Mouse (Mus musculus) embryonic facial prominence, embryonic 14.5 days (tissue): ENCODE measurements around the gene Rab25. TPM values are rescaled to one million over a fixed set of nuclear protein-coding genes. Genes with fewer than 3 reads are reported as not detected.
A peak's percentile ranks its signal among the peaks of the same experiment; 100 is the strongest.

Experiments used
- ATAC-seq: fragments of 200-750 bp; cut with Nextera tagmentation; 2 replicates; pipeline ENCODE4 v1.8.0; 2017; ENCODE audit warnings: low read depth, moderate number of reproducible peaks, moderate TSS enrichment
- DNase-seq: peaks from one replicate; pipeline ENCODE4 v3.0.0-alpha.2; 2015; ENCODE audit warnings: low spot score
- H3K27ac ChIP-seq: fragments of 300-500 bp; sonication (generic); replicated peaks from 2 replicates; pipeline ENCODE4 v1.5.1; 2014; ENCODE audit warnings: low read depth, mild to moderate bottlenecking, low read length, moderate library complexity
- H3K27me3 ChIP-seq: fragments of 300-500 bp; sonication (generic); replicated peaks from 2 replicates; pipeline ENCODE4 v1.6.1; 2014; ENCODE audit warnings: low read length; ENCODE audit not compliant: control insufficient read depth, insufficient read depth
- H3K36me3 ChIP-seq: fragments of 300-500 bp; sonication (generic); 2 replicates; pipeline ENCODE4 v1.6.1; 2014; ENCODE audit warnings: low read length, mixed read lengths; ENCODE audit not compliant: control insufficient read depth, insufficient read depth
- H3K4me1 ChIP-seq: fragments of 300-500 bp; sonication (generic); 2 replicates; pipeline ENCODE4 v1.6.1; 2014; ENCODE audit warnings: antibody characterized with exemption, low read length; ENCODE audit not compliant: control insufficient read depth, insufficient read depth
- H3K4me2 ChIP-seq: fragments of 300-500 bp; sonication (generic); 2 replicates; pipeline ENCODE4 v1.6.1; 2014; ENCODE audit warnings: low read depth, mild to moderate bottlenecking, low read length, moderate library complexity, mixed read lengths
- H3K4me3 ChIP-seq: fragments of 300-500 bp; sonication (generic); 2 replicates; pipeline ENCODE4 v1.5.1; 2014; ENCODE audit warnings: low read depth, mild to moderate bottlenecking, low read length
- H3K9ac ChIP-seq: fragments of 300-500 bp; sonication (generic); 2 replicates; pipeline ENCODE4 v1.6.1; 2014; ENCODE audit warnings: low read depth, mild to moderate bottlenecking, low read length, moderate library complexity, mixed read lengths
- H3K9me3 ChIP-seq: fragments of 300-500 bp; sonication (generic); 2 replicates; pipeline ENCODE4 v1.6.1; 2016; ENCODE audit warnings: low read length; ENCODE audit not compliant: control insufficient read depth
- WGBS: fragments of 180-500 bp; shearing (Covaris S2); extraction: QIAGEN DNeasy Blood & Tissue Kit; methylation state at CpG from one replicate; pipeline ENCODE4 v1.1.7; 2014; 5-methylcytosine and 5-hydroxymethylcytosine counted together
- polyA plus RNA-seq: library from polyadenylated mRNA; unstranded; fragments of >200 nt; fragmentation: Nextera tagmentation; extraction: Ambion mirVana; gene quantifications from 2 replicates; pipeline ENCODE4 v1.2.1, GENCODE M21; 2014

The Rab25 gene
- polyA plus RNA-seq, 1 experiment from 2014 or later = 38.0 TPM

GRCm38 (mm10) chr3:88527565-88527964 is 20.5 kb downstream of the Rab25 start:
- Histone ChIP-seq H3K9ac (peak overlapping the region; percentile 49), H3K4me3 (peak overlapping the region; percentile 4; the same call in 1 of the 2 replicates), H3K9me3 (no peaks in the 10 kb centered on the region), H3K4me1 (peaks cover 19% of the 10 kb centered on the region), H3K27ac (peak overlapping the region; percentile 56), H3K36me3 (peaks cover 28% of the 10 kb centered on the region), H3K4me2 (peak overlapping the region; percentile 29), H3K27me3 (no peaks in the 10 kb centered on the region)
- peak; percentile 78 for DNase-seq
- ATAC-seq = peak; percentile 7; the same call in 1 of the 2 replicates
- WGBS = 23% methylated on average over 8 of the region's 8 CpGs

- peak overlapping the region; percentile 56; the same call in 1 of the 2 replicates for H3K27ac ChIP-seq
- H3K36me3 ChIP-seq = peaks cover 29% of the 10 kb centered on the region
- no peaks in the 10 kb centered on the region for H3K9me3 ChIP-seq
- WGBS = 31% methylated on average over 17 of the region's 17 CpGs
- no peak overlapping the region for H3K4me3 ChIP-seq
- 0 out of 2 replicates have a peak overlapping the region, but pooled peaks have one; percentile 0 for H3K9ac ChIP-seq
- no peaks in the 10 kb centered on the region for H3K27me3 ChIP-seq
- peak; percentile 94 for DNase-seq
- H3K4me1 ChIP-seq = peaks cover 19% of the 10 kb centered on the region
- ATAC-seq = peak; percentile 70
- H3K4me2 ChIP-seq = peak overlapping the region; percentile 13; the same call in 1 of the 2 replicates
These were observed 21.7 kb downstream of the Rab25 start for GRCm38 (mm10) chr3:88526157-88527131.

GRCm38 (mm10) chr3:88525021-88525420 is 23.1 kb downstream of the Rab25 start:
- ATAC-seq = no peak
- Histone ChIP-seq H3K9ac (no peak overlapping the region), H3K27me3 (no peaks in the 10 kb centered on the region), H3K27ac (no peak overlapping the region), H3K36me3 (peaks cover 29% of the 10 kb centered on the region), H3K4me1 (peaks cover 17% of the 10 kb centered on the region), H3K4me2 (no peak overlapping the region; the same call in 1 of the 2 replicates), H3K9me3 (no peaks in the 10 kb centered on the region), H3K4me3 (no peak overlapping the region)
- DNase-seq = no peak
- 76% methylated on average over 5 of the region's 5 CpGs for WGBS

GRCm38 (mm10) chr3:88523027-88523426 is 25.1 kb downstream of the Rab25 start:
- no peak for ATAC-seq
- DNase-seq = no peak
- Histone ChIP-seq H3K36me3 (peaks cover 29% of the 10 kb centered on the region), H3K4me3 (no peak overlapping the region), H3K27ac (no peak overlapping the region), H3K27me3 (no peaks in the 10 kb centered on the region), H3K4me1 (peaks cover 10% of the 10 kb centered on the region), H3K9ac (no peak overlapping the region), H3K9me3 (no peaks in the 10 kb centered on the region), H3K4me2 (no peak overlapping the region)
- WGBS = 82% methylated on average over 8 of the region's 8 CpGs

GRCm38 (mm10) chr3:88521803-88522331 is 26.2 kb downstream of the Rab25 start:
- H3K9me3 ChIP-seq = no peaks in the 10 kb centered on the region
- WGBS = 29% methylated on average over 9 of the region's 9 CpGs
- no peak overlapping the region for H3K4me3 ChIP-seq
- DNase-seq (peak; percentile 74), ATAC-seq (peak; percentile 41)
- peaks cover 4% of the 10 kb centered on the region for H3K4me1 ChIP-seq
- H3K9ac ChIP-seq = no peak overlapping the region
- H3K27ac ChIP-seq = no peak overlapping the region
- H3K4me2 ChIP-seq = no peak overlapping the region
- H3K36me3 ChIP-seq = peaks cover 29% of the 10 kb centered on the region
- no peaks in the 10 kb centered on the region for H3K27me3 ChIP-seq

DNA sequence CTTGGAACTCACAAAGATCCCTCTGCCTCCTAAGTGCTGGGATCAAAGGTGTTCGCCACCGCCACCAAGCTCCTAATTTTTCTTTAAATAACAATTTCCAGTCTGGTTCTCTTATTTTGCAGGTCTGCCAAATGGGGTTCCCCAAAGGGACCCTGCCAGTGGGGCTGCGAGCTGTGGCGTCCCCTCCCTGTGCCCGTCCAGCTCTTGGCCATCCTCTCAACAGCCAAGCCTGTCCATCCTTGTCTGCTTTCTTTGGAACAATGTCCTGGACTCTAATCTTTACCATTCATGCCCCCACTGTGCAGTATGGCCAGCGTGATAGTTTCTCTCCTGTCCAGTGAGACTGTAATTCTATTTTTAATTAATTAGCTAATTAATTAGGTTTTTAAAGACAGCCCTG is 26.9 kb downstream of the Rab25 start:
- H3K36me3 ChIP-seq = peaks cover 29% of the 10 kb centered on the region
- 87% methylated on average over 6 of the region's 6 CpGs for WGBS
- ATAC-seq (no peak), DNase-seq (no peak)
- no peak overlapping the region for H3K4me3 ChIP-seq
- H3K27me3 ChIP-seq = no peaks in the 10 kb centered on the region
- no peak overlapping the region for H3K27ac ChIP-seq
- no peak overlapping the region for H3K4me2 ChIP-seq
- H3K9me3 ChIP-seq = no peaks in the 10 kb centered on the region
- H3K9ac ChIP-seq = no peak overlapping the region
- H3K4me1 ChIP-seq = no peaks in the 10 kb centered on the region

DNA sequence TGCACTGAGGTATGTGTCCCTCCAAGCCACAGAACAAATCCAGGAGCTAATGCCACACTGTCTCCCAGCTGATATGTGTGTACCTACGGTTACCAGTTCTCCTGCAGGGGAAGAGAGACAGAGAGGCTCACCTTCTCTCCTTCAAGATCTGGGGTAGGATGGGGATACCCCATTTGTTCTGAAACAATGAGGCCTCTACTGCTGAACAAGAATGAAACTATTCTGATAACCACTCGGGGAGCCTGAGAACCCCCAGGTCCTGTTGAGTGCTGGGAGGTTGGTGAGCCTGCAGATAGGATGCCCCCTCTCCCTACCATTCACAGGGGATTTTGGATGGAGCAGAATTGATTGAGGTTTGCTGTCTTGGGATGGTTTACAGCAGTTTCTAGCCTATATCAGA is 28.0 kb downstream of the Rab25 start:
- peaks cover 25% of the 10 kb centered on the region for H3K36me3 ChIP-seq
- H3K4me3 ChIP-seq = no peak overlapping the region
- no peaks in the 10 kb centered on the region for H3K9me3 ChIP-seq
- H3K27ac ChIP-seq = no peak overlapping the region
- WGBS = 85% methylated on average over 2 of the region's 2 CpGs
- ATAC-seq = no peak
- H3K4me2 ChIP-seq = no peak overlapping the region
- H3K9ac ChIP-seq = no peak overlapping the region
- no peaks in the 10 kb centered on the region for H3K4me1 ChIP-seq
- no peaks in the 10 kb centered on the region for H3K27me3 ChIP-seq
- no peak for DNase-seq

DNA sequence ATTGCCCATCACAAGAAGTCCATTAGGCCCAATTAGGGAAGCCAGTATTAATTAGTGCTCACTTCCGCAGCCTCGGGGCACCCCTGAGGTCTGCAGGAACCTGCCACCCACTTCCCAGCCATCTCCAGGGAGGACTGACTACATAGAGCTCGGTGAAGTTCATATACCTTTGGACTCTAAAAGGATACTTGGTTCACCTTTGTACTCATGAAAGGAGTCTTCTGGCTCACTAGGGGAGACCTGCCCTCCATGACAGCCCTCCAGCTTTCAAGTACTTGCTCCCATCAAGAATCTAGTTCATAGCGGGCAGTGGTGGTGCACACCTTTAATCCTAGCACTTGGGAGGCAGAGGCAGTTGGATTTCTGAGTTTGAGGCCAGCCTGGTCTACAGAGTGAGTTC is 29.7 kb downstream of the Rab25 start:
- H3K36me3 ChIP-seq = peaks cover 9% of the 10 kb centered on the region
- no peak overlapping the region for H3K4me2 ChIP-seq
- peaks cover 14% of the 10 kb centered on the region for H3K4me1 ChIP-seq
- WGBS = 88% methylated on average over 4 of the region's 4 CpGs
- DNase-seq (no peak), ATAC-seq (no peak)
- no peak overlapping the region for H3K27ac ChIP-seq
- no peaks in the 10 kb centered on the region for H3K27me3 ChIP-seq
- H3K4me3 ChIP-seq = no peak overlapping the region
- no peak overlapping the region for H3K9ac ChIP-seq
- no peaks in the 10 kb centered on the region for H3K9me3 ChIP-seq
